Mouse (Mus musculus) bone marrow, adult 2 months (tissue): ENCODE measurements around the gene Dcakd. TPM values are rescaled to one million over a fixed set of nuclear protein-coding genes. Genes with fewer than 3 reads are reported as not detected.

Experiments
- H3K27ac ChIP-seq: fragments of 200-500 bp; 2 replicates; pipeline ENCODE4 v1.5.1; 2012; ENCODE audit warnings: low read depth, mild to moderate bottlenecking, control low read depth, inconsistent platforms, low read length; ENCODE audit not compliant: control insufficient read depth, poor library complexity, insufficient read depth
- H3K4me1 ChIP-seq: fragments of 200-500 bp; 2 replicates; pipeline ENCODE4 v1.6.1; 2011; ENCODE audit warnings: low read length; ENCODE audit not compliant: control insufficient read depth, insufficient read depth
- H3K4me3 ChIP-seq: fragments of 200-500 bp; replicated peaks from 2 replicates; pipeline ENCODE3; 2011; ENCODE audit warnings: mild to moderate bottlenecking, low read depth, low read length, control low read depth; ENCODE audit not compliant: control insufficient read depth
- CTCF ChIP-seq: fragments of 200-500 bp; IDR thresholded peaks from 2 replicates; pipeline ENCODE4 v1.5.1; 2011; ENCODE audit warnings: low read length, control low read depth; ENCODE audit not compliant: control insufficient read depth, insufficient read depth
- POLR2A ChIP-seq: fragments of 200-500 bp; IDR thresholded peaks from 2 replicates; pipeline ENCODE4 v1.6.1; 2011; ENCODE audit warnings: low read depth, mild to moderate bottlenecking, control low read depth, low read length, borderline replicate concordance; ENCODE audit not compliant: control insufficient read depth
- WGBS: fragments of 180-500 bp; shearing (Covaris S2); methylation state at CpG from one replicate; pipeline ENCODE4 v1.1.7; 2018; 5-methylcytosine and 5-hydroxymethylcytosine counted together
- polyA plus RNA-seq: library from polyadenylated mRNA; stranded (reverse); fragments of >200 nt; gene quantifications from 2 replicates; pipeline ENCODE4 v1.2.4, GENCODE M21; 2011; ENCODE audit warnings: low replicate concordance; ENCODE audit not compliant: missing spikeins, insufficient read depth, insufficient read length

The Dcakd gene
- polyA plus RNA-seq, 1 experiment: 13.9 TPM

DNA sequence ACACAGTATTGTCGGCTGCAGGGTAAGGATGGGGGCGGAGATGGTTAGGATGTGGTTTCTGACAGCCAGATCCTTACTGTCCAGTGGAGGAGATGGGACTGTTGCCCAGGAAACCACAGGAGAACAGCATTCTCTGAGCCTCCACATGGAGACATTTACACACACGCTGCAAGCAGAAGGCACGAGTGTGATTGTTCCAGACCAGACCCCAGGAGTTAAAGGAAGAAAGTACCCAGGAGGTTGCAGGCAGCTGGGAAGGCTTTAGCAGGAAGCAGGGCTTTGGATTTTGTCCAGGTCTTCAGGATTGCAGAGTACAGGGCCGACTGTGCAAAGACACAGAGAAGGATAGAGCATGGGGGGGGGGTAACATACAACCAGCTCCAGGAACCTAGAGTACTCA lies 56.5 kb downstream of the Dcakd start:
- 25% methylated on average over 5 of the region's 5 CpGs for WGBS
- no peak overlapping the region for H3K27ac ChIP-seq
- TF ChIP-seq POLR2A: no peak
- no peak for TF ChIP-seq CTCF
- H3K4me1 ChIP-seq: no peaks in the 10 kb centered on the region
- H3K4me3 ChIP-seq: no peak overlapping the region

DNA sequence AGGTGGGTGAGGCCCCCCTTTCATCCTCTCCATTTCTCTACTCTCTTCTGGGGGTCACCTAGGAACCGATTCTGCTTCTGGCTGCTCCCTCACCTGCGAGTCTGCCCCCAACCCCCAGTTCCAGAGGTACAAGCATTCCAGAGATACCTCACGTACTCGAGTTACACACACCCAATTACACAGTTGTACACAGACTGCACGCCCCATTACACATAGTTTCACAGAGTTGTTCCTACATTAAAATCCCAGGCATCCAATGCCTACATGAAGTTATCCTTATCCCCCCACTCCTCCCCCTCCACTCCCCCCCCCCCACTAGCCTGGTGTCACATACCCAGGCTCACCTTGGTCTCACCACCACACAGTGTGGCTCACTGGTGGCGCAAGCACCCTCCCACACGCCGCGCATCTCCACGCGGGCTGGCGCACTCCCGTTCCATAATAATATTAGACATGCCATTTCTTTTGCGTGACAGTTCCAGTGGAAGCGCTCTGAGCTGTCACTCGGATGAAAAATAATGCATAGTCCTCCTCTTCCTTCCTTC lies 63.5 kb downstream of the Dcakd start:
- no peaks in the 10 kb centered on the region for H3K4me1 ChIP-seq
- TF ChIP-seq CTCF (no peak), POLR2A (no peak)
- no peak overlapping the region for H3K4me3 ChIP-seq
- 69% methylated on average over 16 of the region's 16 CpGs for WGBS
- no peak overlapping the region for H3K27ac ChIP-seq

DNA sequence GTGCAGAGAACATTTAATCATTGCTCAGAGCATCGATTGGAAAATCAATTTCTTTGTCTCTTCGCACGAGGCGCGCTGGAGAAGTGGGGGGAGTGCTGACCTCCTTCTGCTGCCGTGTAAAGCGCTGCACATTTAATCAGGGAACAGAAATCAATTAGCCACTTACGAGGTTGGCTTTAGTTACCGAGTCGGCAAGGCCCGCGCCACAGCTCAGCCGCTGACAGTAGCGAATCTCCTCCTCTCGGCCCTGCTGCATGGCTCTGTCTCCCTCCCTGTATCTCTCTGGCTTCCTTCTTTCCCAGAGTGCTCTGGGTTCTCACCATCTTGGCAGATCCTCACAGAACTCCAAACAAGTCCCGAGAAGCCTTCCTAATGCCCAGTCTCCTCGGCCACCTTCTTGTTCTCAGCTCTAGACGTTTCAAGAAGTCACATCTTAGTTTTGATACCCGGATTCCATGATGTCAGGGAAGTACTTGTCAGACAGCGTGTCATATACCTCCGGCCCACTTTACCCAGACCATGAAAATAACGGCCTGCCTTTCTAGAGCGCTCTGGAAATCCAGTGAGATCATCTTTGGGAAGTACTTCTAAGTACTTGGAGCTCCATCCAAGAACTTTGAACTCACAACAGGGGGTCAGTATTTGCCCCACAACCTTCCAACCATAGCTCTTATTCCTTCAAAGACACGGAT lies 64.1 kb downstream of the Dcakd start:
- Histone ChIP-seq H3K4me3 (no peak overlapping the region), H3K27ac (no peak overlapping the region), H3K4me1 (no peaks in the 10 kb centered on the region)
- WGBS: 37% methylated on average over 24 of the region's 24 CpGs
- no peak for TF ChIP-seq CTCF
- no peak for TF ChIP-seq POLR2A

DNA sequence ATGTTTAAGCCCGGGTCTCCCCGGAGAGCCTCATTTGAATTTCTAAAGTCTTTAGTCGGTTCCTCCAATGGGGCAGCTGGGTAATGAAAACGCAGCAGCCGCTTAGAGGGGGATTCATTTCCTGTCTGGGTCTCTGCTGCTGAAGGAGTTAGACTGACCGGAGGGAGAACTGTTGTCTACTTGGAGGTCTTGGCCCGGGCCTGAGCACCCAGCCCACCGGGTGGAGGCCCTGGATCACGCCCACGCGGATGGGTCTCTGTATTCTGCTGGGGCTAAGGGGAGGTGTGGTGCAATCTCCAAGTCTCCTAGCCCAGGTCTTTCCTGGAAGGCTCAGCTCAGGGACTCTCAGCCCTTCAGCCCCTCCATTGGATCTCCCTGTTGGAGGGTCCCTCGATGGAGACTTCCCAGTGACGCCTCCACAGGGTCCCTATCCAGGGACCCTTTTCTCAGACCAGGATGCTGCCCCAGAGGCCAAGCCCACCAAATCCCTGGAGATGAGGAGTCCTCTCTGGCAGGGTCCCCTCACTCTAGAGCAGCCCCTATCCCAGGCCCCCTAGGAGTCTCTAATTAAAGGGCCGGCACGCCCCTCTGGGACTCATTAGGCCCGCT lies 64.8 kb downstream of the Dcakd start:
- 21% methylated on average over 16 of the region's 16 CpGs for WGBS
- TF ChIP-seq POLR2A (no peak), CTCF (no peak)
- Histone ChIP-seq H3K4me1 (no peaks in the 10 kb centered on the region), H3K27ac (no peak overlapping the region), H3K4me3 (no peak overlapping the region)

DNA sequence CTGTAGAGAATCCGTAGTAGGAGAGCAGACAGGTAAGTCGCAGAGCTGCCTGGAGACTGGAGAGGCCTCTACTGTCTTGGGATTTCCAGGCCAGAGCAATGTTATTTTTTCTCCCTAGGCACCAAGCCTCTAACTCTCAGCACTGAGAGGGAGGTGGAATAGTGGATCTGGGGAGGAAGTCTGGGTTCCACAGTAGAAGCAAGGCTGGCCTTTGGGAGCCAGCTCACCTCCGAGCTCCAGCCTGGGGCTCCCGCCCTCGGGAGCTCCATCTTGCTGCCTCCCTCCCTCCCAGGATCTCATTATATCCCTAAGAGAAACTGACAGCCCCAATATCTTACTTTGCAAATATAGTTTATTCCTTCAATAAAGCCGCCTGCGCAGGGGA lies 65.3 kb downstream of the Dcakd start:
- H3K27ac ChIP-seq: no peak overlapping the region
- TF ChIP-seq CTCF: no peak
- no peaks in the 10 kb centered on the region for H3K4me1 ChIP-seq
- 61% methylated on average over 7 of the region's 7 CpGs for WGBS
- H3K4me3 ChIP-seq: no peak overlapping the region

DNA sequence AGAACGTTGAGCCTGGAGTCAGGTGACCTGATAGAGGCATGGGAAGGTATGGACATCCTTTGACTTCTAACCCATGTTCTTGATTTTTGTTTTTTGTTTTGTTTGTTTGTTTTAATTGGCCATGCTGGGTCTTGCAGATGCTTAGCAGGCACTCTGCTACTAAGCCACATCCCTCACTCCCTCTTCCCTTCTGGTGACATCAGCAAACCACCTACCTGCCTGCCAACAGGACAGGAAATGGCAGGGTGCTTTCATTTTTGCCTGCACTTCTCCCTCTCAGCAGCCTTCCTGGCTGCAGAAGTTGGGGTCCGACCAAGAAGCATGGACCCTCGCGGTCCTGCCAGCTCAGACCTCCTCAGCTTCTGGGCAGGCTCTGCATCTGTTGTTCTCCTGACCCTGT lies 67.1 kb downstream of the Dcakd start:
- no peaks in the 10 kb centered on the region for H3K4me1 ChIP-seq
- H3K4me3 ChIP-seq: no peak overlapping the region
- WGBS: 55% methylated on average over 4 of the region's 4 CpGs
- H3K27ac ChIP-seq: no peak overlapping the region
- TF ChIP-seq CTCF: no peak
- no peak for TF ChIP-seq POLR2A

DNA sequence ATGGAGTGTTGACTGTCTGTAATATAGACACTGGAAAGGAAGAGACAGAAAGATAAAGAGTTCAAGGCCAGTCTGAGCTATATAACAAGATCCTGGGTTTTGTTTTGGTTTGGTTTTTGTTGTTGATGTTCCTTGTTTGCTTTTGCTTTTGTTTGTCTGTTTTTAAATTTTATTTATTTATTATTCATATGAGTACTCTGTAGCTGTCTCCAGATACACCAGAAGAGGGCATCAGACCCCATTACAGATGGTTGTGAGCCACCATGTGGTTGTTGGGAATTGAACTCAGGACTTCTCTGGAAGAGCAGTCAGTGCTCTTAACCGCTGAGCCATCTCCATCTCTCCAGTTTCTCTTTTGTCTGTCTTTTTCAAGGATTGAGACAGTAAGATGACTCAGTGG lies 69.3 kb downstream of the Dcakd start:
- no peak overlapping the region for H3K4me3 ChIP-seq
- TF ChIP-seq POLR2A: no peak
- TF ChIP-seq CTCF: no peak
- no peak overlapping the region for H3K27ac ChIP-seq
- no peaks in the 10 kb centered on the region for H3K4me1 ChIP-seq
- 71% methylated on average over 1 of the region's 1 CpGs for WGBS

DNA sequence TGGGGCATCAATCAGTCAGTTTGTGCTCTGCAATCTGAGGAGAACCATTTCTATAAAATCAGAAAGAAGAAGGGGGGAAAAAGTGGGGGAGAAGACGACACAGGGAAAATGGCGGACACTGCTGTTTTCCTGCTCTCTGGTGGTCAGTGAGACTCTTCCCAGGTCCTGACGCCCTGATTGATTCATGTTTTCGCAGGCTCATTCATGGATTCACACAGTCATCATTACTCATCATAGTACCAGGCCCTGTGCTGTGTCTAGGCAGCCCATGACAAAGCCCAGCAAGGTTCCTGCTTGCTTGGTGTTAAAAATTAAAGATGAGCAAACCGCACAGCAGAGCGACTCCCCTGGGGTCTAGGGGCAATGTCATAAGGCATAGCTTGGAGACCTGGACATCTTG lies 69.7 kb downstream of the Dcakd start:
- Histone ChIP-seq H3K4me1 (no peaks in the 10 kb centered on the region), H3K4me3 (no peak overlapping the region), H3K27ac (no peak overlapping the region)
- 85% methylated on average over 6 of the region's 6 CpGs for WGBS
- no peak for TF ChIP-seq CTCF

DNA sequence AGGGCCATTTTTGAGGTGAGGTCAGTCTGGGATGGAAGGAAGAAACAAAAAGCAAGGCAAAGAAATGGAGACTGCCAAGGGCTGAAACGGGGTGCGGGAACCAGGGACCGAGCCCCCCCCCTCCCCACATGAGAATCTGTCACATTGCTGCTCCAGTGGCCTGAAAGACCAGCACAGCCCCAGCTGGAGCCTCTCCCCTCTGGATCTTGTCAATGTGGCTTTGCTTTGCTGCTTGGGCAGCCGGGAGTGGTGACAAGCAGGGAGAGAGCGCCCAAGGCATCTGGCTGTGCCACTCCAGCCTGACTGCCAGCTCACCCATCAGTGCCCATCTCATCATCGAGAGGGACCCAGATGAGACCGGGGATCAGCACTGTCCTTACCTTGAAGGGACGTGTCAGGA lies 70.4 kb downstream of the Dcakd start:
- TF ChIP-seq POLR2A: no peak
- no peak for TF ChIP-seq CTCF
- Histone ChIP-seq H3K4me3 (no peak overlapping the region), H3K4me1 (no peaks in the 10 kb centered on the region), H3K27ac (no peak overlapping the region)
- WGBS: 71% methylated on average over 8 of the region's 8 CpGs
